Mouse (Mus musculus) splenic B cell, adult 2 months (primary cell): ENCODE measurements around the gene Lrch4.
A peak's percentile ranks its signal among the peaks of the same experiment; 100 is the strongest.

Source experiments
- DNase-seq: peaks from one replicate; pipeline ENCODE4 v3.0.0-alpha.2; 2011; ENCODE audit warnings: low read depth, low spot score
- H3K27me3 ChIP-seq: 2 replicates; pipeline ENCODE4 v1.6.1; 2012; ENCODE audit warnings: mild to moderate bottlenecking, low read length, moderate library complexity, mixed read lengths; ENCODE audit not compliant: control insufficient read depth, poor library complexity, insufficient read depth, severe bottlenecking
- H3K36me3 ChIP-seq: 2 replicates; pipeline ENCODE4 v1.6.1; 2012; ENCODE audit warnings: mild to moderate bottlenecking, low read length, moderate library complexity, mixed read lengths; ENCODE audit not compliant: control insufficient read depth, poor library complexity, insufficient read depth, severe bottlenecking

Lrch4 gene

GRCm38 (mm10) chr5:137683388-137684293 lies 54.7 kb downstream of the Lrch4 start:
- DNase-seq = peak; percentile 47
- no peaks in the 10 kb centered on the region for H3K27me3 ChIP-seq

GRCm38 (mm10) chr5:137684294-137685123 lies 55.6 kb downstream of the Lrch4 start, which contains the start of gene Agfg2:
Agfg2 (minus strand) TSS chr5:137684726.
- no peaks in the 10 kb centered on the region for H3K36me3 ChIP-seq
- no peaks in the 10 kb centered on the region for H3K27me3 ChIP-seq
- peak; percentile 99 for DNase-seq

More at GRCm38 (mm10) chr5:137683388-137684293, 54.7 kb downstream of the Lrch4 start:
- no peaks in the 10 kb centered on the region for H3K36me3 ChIP-seq

GRCm38 (mm10) chr5:137685653-137686052 lies 56.7 kb downstream of the Lrch4 start:
- no peak for DNase-seq
- no peaks in the 10 kb centered on the region for H3K36me3 ChIP-seq
- H3K27me3 ChIP-seq = no peaks in the 10 kb centered on the region

GRCm38 (mm10) chr5:137686127-137686790 lies 57.3 kb downstream of the Lrch4 start:
- H3K36me3 ChIP-seq = no peaks in the 10 kb centered on the region
- H3K27me3 ChIP-seq = no peaks in the 10 kb centered on the region
- DNase-seq = peak; percentile 49

- no peaks in the 10 kb centered on the region for H3K27me3 ChIP-seq
- H3K36me3 ChIP-seq = no peaks in the 10 kb centered on the region
- no peak for DNase-seq
These were observed 61.1 kb downstream of the Lrch4 start for GRCm38 (mm10) chr5:137689974-137690373.

GRCm38 (mm10) chr5:137690531-137690930 lies 61.6 kb downstream of the Lrch4 start:
- no peaks in the 10 kb centered on the region for H3K27me3 ChIP-seq
- H3K36me3 ChIP-seq = no peaks in the 10 kb centered on the region
- DNase-seq = no peak
